Mouse (Mus musculus) adrenal gland, postnatal 0 days (tissue): Measurements from ENCODE around the gene 4933407L21Rik. TPM values are rescaled to one million over a fixed set of nuclear protein-coding genes. Genes with fewer than 3 reads are reported as not detected.

ENCODE experiments used
- polyA plus RNA-seq: library from polyadenylated mRNA; unstranded; fragments of >200 nt; fragmentation: Nextera tagmentation; extraction: Ambion mirVana; gene quantifications from 2 replicates; pipeline ENCODE4 v1.2.1, GENCODE M21; 2015

The 4933407L21Rik gene
- 0.25 and 0.95 TPM in 2 replicates for polyA plus RNA-seq

DNA sequence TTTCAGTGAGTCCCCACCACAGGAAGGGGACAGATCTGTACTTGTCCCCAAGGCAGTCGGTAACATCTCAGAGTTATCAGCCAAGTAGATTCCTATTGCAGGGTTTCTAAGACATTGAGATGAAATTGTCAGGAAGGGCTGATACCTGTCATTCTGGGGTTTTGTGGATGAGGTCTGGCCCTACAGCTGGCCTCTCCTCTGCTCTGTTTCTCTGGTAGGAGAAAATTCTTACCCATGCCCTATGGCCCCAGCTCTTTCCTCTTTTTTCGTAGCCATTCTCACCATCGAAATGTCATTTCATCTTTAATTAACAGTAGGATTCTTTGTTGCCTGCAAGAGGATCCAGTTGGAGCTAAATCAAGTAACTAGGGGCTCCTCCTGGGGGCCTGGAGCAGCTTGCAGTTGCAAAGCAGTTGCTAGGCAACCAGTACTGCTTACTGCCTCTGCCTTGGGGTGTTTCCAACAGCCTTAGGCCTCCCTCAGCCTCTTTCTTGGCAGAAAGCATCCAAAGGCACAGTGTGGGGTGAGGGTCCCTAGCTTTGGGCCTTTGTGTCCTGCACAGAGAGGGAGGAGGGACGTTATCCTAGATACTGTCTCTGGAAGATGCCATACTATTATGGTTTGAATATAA lies at the start of gene 4933407L21Rik:
TSS of gene 4933407L21Rik (plus strand) at position 427 of the 631 bp plus-strand sequence.

DNA sequence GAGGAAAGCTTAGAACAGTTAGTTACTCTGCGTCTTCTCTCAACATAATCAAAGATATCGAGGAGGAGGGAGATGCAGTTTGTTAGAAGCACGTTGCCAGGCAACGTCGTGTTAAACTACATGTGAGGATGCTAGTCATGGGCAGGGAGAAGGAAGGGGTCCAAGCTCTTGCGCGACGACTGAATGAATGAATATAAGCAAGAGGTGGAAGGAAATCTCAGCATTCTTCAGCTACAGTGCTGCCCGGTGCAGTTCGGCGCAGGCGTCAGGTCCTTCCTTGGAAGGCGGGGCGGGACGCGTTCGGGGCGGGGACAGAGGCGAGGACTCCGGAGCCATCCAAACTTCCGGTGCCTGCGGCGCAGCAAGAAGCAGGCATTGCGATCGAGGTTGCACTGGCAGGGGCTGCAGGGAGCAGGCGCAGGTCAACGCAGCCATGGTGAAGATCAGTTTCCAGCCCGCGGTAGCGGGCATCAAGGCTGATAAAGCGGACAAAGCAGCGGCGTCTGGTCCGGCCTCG lies 34.0 kb upstream of the 4933407L21Rik start, which contains the start of gene Itm2c:
TSS of gene Itm2c (plus strand) at position 51 of the 517 bp plus-strand sequence.

DNA sequence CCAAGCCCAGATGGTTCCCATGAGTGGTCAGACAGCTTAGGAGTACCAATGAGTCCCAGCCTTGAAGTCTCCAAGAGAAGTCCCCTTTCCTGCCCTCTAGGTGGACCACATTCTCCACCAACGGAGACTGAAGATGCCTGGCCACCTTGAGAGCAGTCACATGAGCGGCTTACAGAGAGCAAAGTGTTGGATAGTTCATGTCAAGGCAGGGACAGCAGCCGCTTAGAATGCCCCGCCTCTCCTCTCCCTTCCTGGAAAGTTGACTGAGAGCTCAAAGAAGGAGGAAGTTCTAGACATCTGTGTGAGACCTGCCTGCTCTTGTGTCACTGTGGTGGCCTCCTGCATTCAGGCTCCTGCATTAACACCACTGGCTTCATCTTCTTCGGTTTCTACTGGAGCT lies 32.6 kb downstream of the 4933407L21Rik start, which contains the start of gene Gpr55:
TSS of gene Gpr55 (minus strand) at position 135 of the 400 bp plus-strand sequence.

Other genes with a start within 250 kb of the 4933407L21Rik start
- 0.63 and 1.2 TPM in 2 replicates for gene A630001G21Rik, start 149.8 kb upstream of the 4933407L21Rik start, polyA plus RNA-seq
- gene Cab39, start 135.0 kb upstream of the 4933407L21Rik start, polyA plus RNA-seq, result 28.0 and 30.9 TPM in 2 replicates
- gene Itm2c, start 34.2 kb upstream of the 4933407L21Rik start, polyA plus RNA-seq, result 559 and 779 TPM in 2 replicates
- 0.27 and 0.88 TPM in 2 replicates for gene Gpr55, start 32.5 kb downstream of the 4933407L21Rik start, polyA plus RNA-seq
- not detected in 2 replicates for gene Spata3, start 88.3 kb downstream of the 4933407L21Rik start, polyA plus RNA-seq
- 1.0 and 1.1 TPM in 2 replicates for gene 2810459M11Rik, start 117.4 kb downstream of the 4933407L21Rik start, polyA plus RNA-seq
- gene Psmd1, start 135.9 kb downstream of the 4933407L21Rik start, polyA plus RNA-seq, result 76.6 and 105 TPM in 2 replicates
- 0.48 and 0.93 TPM in 2 replicates for gene Htr2b, start 183.5 kb downstream of the 4933407L21Rik start, polyA plus RNA-seq
- not detected in 2 replicates for gene Gm21972, start 205.2 kb downstream of the 4933407L21Rik start, polyA plus RNA-seq
- 11.5 and 16.1 TPM in 2 replicates for gene Armc9, start 226.3 kb downstream of the 4933407L21Rik start, polyA plus RNA-seq